Mouse (Mus musculus) embryonic facial prominence, embryonic 10.5 days (tissue): ENCODE measurements at regions not wholly inside any gene's neighbourhood (a gene's known extent, or its start where the extent isn't known, plus 50 kb on each side); places are given as distances from the start of the nearest gene placed in this dataset.

Source experiments
- DNase-seq: peaks from one replicate; pipeline ENCODE4 v3.0.0-alpha.2; 2017; ENCODE audit warnings: low spot score
- H3K27ac ChIP-seq: fragments of 300-500 bp; sonication (generic); replicated peaks from 2 replicates; pipeline ENCODE4 v1.5.1; 2016; ENCODE audit warnings: mild to moderate bottlenecking
- H3K27me3 ChIP-seq: fragments of 300-500 bp; sonication (generic); replicated peaks from 2 replicates; pipeline ENCODE4 v1.6.1; 2016; ENCODE audit warnings: low read depth, mild to moderate bottlenecking; ENCODE audit not compliant: poor library complexity, severe bottlenecking
- H3K36me3 ChIP-seq: fragments of 300-500 bp; sonication (generic); replicated peaks from 2 replicates; pipeline ENCODE4 v1.6.1; 2016; ENCODE audit warnings: mild to moderate bottlenecking, moderate library complexity
- H3K4me1 ChIP-seq: fragments of 300-500 bp; sonication (generic); 2 replicates; pipeline ENCODE4 v1.6.1; 2016
- H3K4me3 ChIP-seq: fragments of 300-500 bp; sonication (generic); 2 replicates; pipeline ENCODE4 v1.5.1; 2016; ENCODE audit warnings: mild to moderate bottlenecking, moderate library complexity
- H3K9me3 ChIP-seq: fragments of 300-500 bp; sonication (generic); 2 replicates; pipeline ENCODE4 v1.6.1; 2016; ENCODE audit warnings: mild to moderate bottlenecking
- WGBS: fragments of 180-500 bp; shearing (Covaris S2); methylation state at CpG from one replicate; pipeline ENCODE4 v1.1.7; 2016; 5-methylcytosine and 5-hydroxymethylcytosine counted together

DNA sequence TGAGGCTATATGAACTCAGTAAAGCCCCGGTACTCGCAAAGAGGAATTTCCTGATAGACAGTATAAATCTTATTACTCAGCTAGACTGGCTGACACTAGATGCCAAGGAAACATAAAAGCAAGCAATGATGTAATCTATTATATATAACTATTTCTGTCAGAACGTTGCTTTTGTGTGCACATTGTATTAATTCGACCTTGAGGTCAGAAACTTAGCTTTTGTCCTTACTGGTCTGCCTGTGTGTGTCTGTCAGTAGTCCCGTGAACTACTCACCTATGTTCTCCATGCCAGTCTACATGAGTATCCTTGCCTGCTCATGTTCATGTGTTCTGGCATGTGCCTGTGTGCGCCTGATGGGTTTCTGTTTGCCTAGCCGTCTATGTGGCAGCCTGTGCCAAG is 70.5 kb downstream of the Tmx1 start:
- H3K9me3 ChIP-seq = no peaks in the 10 kb centered on the region
- H3K36me3 ChIP-seq = no peaks in the 10 kb centered on the region
- H3K4me3 ChIP-seq = no peak overlapping the region
- 87% methylated on average over 7 of the region's 7 CpGs for WGBS
- no peak for DNase-seq
- H3K27ac ChIP-seq = no peak overlapping the region
- H3K4me1 ChIP-seq = no peaks in the 10 kb centered on the region
- H3K27me3 ChIP-seq = no peaks in the 10 kb centered on the region

- H3K27ac ChIP-seq = no peak overlapping the region
- 85% methylated on average over 4 of the region's 4 CpGs for WGBS
Measured at GRCm38 (mm10) chr12:70524703-70525102, 71.8 kb downstream of the Tmx1 start.

DNA sequence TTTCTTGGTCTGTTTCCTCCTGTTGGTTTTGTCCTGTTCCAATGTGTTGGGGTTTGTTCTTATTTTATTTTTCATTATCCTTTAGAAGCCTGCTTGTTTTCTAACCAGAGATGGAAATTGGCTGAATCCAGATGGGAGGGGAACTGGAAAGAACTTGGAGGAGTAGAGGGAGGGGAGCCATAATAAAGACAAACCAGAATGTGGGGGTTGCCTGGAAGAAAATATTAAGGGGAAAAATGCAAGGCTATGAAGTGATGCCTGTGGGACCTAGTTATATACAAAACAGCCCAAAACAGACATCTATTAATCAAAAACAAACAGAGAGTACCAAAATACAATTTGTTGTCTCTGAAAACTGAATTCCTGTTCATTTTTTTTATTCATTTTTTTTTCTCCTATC is 78.8 kb downstream of the Tmx1 start:
- no peaks in the 10 kb centered on the region for H3K9me3 ChIP-seq
- no peak overlapping the region for H3K4me3 ChIP-seq
- H3K27ac ChIP-seq = no peak overlapping the region
- H3K4me1 ChIP-seq = peaks cover 15% of the 10 kb centered on the region
- H3K27me3 ChIP-seq = no peaks in the 10 kb centered on the region
- DNase-seq = no peak
- H3K36me3 ChIP-seq = no peaks in the 10 kb centered on the region

More at GRCm38 (mm10) chr12:70524703-70525102, 71.8 kb downstream of the Tmx1 start:
- Histone ChIP-seq H3K4me3 (no peak overlapping the region), H3K4me1 (no peaks in the 10 kb centered on the region), H3K27me3 (no peaks in the 10 kb centered on the region), H3K36me3 (no peaks in the 10 kb centered on the region), H3K9me3 (no peaks in the 10 kb centered on the region)
- DNase-seq = no peak

- DNase-seq = no peak
- no peak overlapping the region for H3K27ac ChIP-seq
- no peaks in the 10 kb centered on the region for H3K27me3 ChIP-seq
- 84% methylated on average over 10 of the region's 10 CpGs for WGBS
- H3K4me1 ChIP-seq = peaks cover 15% of the 10 kb centered on the region
- H3K9me3 ChIP-seq = no peaks in the 10 kb centered on the region
- H3K36me3 ChIP-seq = no peaks in the 10 kb centered on the region
- H3K4me3 ChIP-seq = no peak overlapping the region
Measured at GRCm38 (mm10) chr12:70532225-70532624, 79.3 kb downstream of the Tmx1 start.

DNA sequence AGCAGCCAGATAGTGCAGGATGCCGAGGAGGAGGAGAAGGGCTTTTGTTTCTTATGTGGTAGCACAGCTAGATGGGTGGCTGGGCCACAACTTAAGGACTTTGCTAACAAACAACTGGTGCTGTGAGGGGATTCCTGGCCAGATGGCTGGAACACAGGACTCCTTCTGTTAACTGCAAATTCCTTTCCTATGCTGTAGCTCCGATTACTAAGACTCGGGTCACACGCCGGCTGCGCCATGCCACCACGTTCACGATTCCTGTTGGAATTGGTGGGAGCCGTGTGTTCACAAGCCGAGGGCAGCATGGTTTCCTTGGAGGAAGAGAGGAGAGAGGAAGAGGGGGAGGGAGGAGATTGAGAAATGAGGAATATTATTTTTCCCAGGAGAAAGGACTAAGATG is 79.9 kb downstream of the Tmx1 start:
- no peaks in the 10 kb centered on the region for H3K36me3 ChIP-seq
- H3K27ac ChIP-seq = peak overlapping the region; percentile 63
- peaks cover 15% of the 10 kb centered on the region for H3K4me1 ChIP-seq
- 61% methylated on average over 10 of the region's 10 CpGs for WGBS
- H3K27me3 ChIP-seq = no peaks in the 10 kb centered on the region
- H3K4me3 ChIP-seq = no peak overlapping the region
- DNase-seq = peak; percentile 43
- no peaks in the 10 kb centered on the region for H3K9me3 ChIP-seq

DNA sequence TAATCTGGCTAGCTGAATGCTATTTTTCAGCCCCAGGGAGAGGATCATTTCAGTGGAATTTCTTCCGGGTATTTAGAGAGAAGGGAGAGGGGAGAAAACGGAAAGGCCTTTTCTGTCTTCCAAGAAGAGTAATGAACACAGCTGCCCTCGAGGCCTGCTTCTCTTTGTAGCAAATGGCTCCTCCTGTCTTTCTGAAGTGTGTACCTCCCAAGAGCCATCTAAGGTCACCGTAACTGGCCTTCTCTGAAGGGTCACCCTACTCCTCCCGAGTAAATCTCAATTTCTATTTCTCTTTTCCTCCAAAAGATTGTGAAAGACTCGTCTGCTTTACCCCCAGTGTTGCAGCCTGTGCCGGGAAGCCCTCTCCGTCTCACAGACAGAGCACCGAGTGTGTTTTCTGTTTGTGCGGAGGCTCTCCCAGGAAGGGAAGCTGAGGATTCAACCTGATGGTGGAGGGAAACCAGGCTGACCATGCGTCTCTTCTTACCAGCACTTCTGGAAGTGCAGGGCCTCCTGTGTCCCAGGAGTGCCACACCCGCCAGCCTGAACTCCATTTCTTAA is 80.6 kb downstream of the Tmx1 start:
- H3K4me3 ChIP-seq = no peak overlapping the region
- no peak for DNase-seq
- H3K4me1 ChIP-seq = peaks cover 15% of the 10 kb centered on the region
- H3K9me3 ChIP-seq = no peaks in the 10 kb centered on the region
- H3K36me3 ChIP-seq = no peaks in the 10 kb centered on the region
- 65% methylated on average over 12 of the region's 12 CpGs for WGBS
- no peaks in the 10 kb centered on the region for H3K27me3 ChIP-seq
- peak overlapping the region; percentile 57 for H3K27ac ChIP-seq

DNA sequence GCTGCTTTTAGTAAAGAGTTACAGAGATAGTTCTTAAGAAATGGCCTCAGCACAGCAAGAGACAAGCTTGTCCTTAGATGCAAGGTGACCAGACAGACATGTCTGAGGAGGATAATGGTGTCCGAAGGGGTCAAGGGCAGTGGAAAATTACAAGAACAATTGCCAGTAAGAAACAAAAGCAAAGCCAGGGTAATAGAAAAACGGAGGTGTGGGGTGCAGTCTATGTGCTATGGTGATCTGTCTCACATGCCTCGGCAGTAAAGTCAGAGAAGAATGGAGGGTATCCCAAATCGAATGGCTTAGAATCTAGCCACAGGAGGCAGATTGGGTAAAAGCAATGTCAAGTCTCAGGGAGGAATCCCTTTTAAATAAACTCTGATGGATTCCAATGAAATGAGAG is 86.2 kb downstream of the Tmx1 start:
- DNase-seq = no peak
- no peak overlapping the region for H3K4me3 ChIP-seq
- no peak overlapping the region for H3K27ac ChIP-seq
- H3K36me3 ChIP-seq = no peaks in the 10 kb centered on the region
- WGBS = 81% methylated on average over 4 of the region's 4 CpGs
- H3K27me3 ChIP-seq = 0 out of 2 replicates have a peak, but pooled peaks cover 8% of the 10 kb centered on the region
- peaks cover 25% of the 10 kb centered on the region for H3K4me1 ChIP-seq
- no peaks in the 10 kb centered on the region for H3K9me3 ChIP-seq

GRCm38 (mm10) chr12:70539856-70540255 is 87.0 kb downstream of the Tmx1 start:
- DNase-seq = no peak
- no peak overlapping the region for H3K27ac ChIP-seq
- no peaks in the 10 kb centered on the region for H3K36me3 ChIP-seq
- H3K27me3 ChIP-seq = 0 out of 2 replicates have a peak, but pooled peaks cover 9% of the 10 kb centered on the region
- H3K4me1 ChIP-seq = peaks cover 29% of the 10 kb centered on the region
- H3K9me3 ChIP-seq = no peaks in the 10 kb centered on the region
- 96% methylated on average over 14 of the region's 14 CpGs for WGBS
- no peak overlapping the region for H3K4me3 ChIP-seq

GRCm38 (mm10) chr12:70541432-70541831 is 88.5 kb downstream of the Tmx1 start:
- WGBS = 87% methylated on average over 4 of the region's 4 CpGs
- Histone ChIP-seq H3K4me3 (no peak overlapping the region), H3K27ac (no peak overlapping the region), H3K9me3 (no peaks in the 10 kb centered on the region), H3K36me3 (no peaks in the 10 kb centered on the region), H3K4me1 (peaks cover 29% of the 10 kb centered on the region), H3K27me3 (0 out of 2 replicates have a peak, but pooled peaks cover 15% of the 10 kb centered on the region)
- DNase-seq = no peak

GRCm38 (mm10) chr12:70543299-70543698 is 90.4 kb downstream of the Tmx1 start:
- Histone ChIP-seq H3K27ac (no peak overlapping the region), H3K4me3 (no peak overlapping the region), H3K27me3 (0 out of 2 replicates have a peak, but pooled peaks cover 15% of the 10 kb centered on the region), H3K36me3 (no peaks in the 10 kb centered on the region), H3K4me1 (peaks cover 42% of the 10 kb centered on the region), H3K9me3 (no peaks in the 10 kb centered on the region)
- no peak for DNase-seq
- 53% methylated on average over 5 of the region's 5 CpGs for WGBS

DNA sequence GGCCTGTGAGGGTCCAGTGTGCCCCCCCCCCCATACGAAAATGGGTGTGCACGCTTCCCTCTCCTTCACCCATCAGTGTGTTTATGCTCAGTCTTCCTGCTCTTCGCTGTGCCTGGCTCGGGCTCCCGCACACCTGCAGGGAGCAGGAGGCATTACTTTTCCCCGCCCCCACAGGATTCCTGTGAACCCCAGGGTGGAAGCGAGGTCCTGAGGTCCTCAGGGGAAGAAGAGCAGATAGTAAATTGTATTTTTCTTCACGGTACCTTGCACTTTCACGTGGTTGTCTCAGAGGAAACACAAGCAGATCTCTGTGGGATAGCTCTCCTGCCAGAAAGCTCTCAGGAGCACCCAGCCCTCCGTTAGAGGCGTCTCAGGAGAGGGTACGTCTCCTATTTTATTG is 91.4 kb downstream of the Tmx1 start:
- Histone ChIP-seq H3K4me1 (peaks cover 42% of the 10 kb centered on the region), H3K27ac (no peak overlapping the region), H3K4me3 (no peak overlapping the region), H3K27me3 (0 out of 2 replicates have a peak, but pooled peaks cover 15% of the 10 kb centered on the region), H3K36me3 (no peaks in the 10 kb centered on the region), H3K9me3 (no peaks in the 10 kb centered on the region)
- no peak for DNase-seq
- 23% methylated on average over 12 of the region's 12 CpGs for WGBS

- WGBS = 66% methylated on average over 7 of the region's 7 CpGs
- H3K36me3 ChIP-seq = no peaks in the 10 kb centered on the region
Measured at GRCm38 (mm10) chr12:70544850-70545510, 92.1 kb downstream of the Tmx1 start.

DNA sequence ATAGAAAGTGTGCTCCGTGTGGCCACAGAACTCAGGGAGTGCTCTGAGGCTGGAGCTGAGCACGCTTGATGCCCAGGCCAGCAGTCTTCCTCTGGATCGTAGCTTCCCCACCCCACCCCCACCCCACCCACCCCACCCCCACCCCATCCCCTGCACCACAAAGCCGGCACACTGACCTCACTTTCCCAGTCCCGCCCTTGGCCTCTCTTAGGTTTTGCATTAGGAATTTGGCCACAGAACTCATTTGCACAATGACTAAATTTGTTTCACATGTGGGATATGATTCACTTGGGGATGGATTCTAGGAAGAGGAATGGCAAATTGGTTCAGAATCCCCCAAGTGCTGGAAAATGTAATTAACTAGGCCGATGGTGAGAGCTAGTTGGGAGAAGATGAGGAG is 94.3 kb downstream of the Tmx1 start:
- H3K36me3 ChIP-seq = no peaks in the 10 kb centered on the region
- DNase-seq = no peak
- no peaks in the 10 kb centered on the region for H3K9me3 ChIP-seq
- H3K27me3 ChIP-seq = 0 out of 2 replicates have a peak, but pooled peaks cover 15% of the 10 kb centered on the region
- 48% methylated on average over 6 of the region's 6 CpGs for WGBS
- no peak overlapping the region for H3K4me3 ChIP-seq
- H3K4me1 ChIP-seq = peaks cover 33% of the 10 kb centered on the region
- H3K27ac ChIP-seq = no peak overlapping the region

More at GRCm38 (mm10) chr12:70544850-70545510, 92.1 kb downstream of the Tmx1 start:
- Histone ChIP-seq H3K4me1 (peaks cover 42% of the 10 kb centered on the region), H3K9me3 (no peaks in the 10 kb centered on the region), H3K27ac (no peak overlapping the region), H3K27me3 (0 out of 2 replicates have a peak, but pooled peaks cover 15% of the 10 kb centered on the region), H3K4me3 (no peak overlapping the region)
- no peak for DNase-seq
